Mouse (Mus musculus) gastrocnemius, postnatal 36 days (tissue): ENCODE results near the gene Smco4. TPM values are rescaled to one million over a fixed set of nuclear protein-coding genes. Genes with fewer than 3 reads are reported as not detected.
"Not testable (repeated sequence)": the region's sequence is repeated elsewhere in the genome, so short reads cannot be mapped to it uniquely, and the experiment has no call there.

Experiments
- DNase-seq, 2 experiments: peaks; one replicate each; pipeline ENCODE4 v3.0.0; 2022
- intact Hi-C: fragments of 180-260 bp; cut with DNase I; formaldehyde crosslinking; loops from one replicate; pipeline ENCODE4 v1.15.1; 2025
- total RNA-seq, 2 experiments: library from RNA; stranded (reverse); gene quantifications; 2 replicates each; pipeline ENCODE4 v1.2.3; 2021

Smco4 gene
- total RNA-seq, 2 experiments from 2014 or later: 8.2 to 9.0 TPM

DNA sequence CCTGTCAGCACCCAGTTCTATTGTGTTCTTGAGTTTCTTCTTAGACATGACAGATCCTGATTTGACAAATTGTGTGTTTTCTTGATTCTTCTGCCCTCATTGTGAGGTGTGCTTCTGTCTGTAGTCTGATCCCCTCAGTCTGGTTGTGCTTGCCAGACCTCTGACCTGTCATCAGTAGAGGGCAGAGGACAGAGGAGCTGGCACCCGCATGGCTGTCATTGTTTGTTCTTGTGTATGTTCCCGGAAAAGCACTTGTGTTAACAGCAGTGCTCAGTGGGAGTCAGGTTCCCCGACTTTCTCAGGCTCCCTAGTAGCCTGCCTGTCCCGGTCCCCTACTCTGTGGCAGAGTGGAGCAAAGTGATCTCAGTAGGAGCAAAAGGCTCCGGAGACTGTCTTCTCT lies 42.2 kb downstream of the Smco4 start:
- intact Hi-C loops: no loop called here
- no peak for DNase-seq

- intact Hi-C loops: no loop called here
- no peak for DNase-seq
Measured at GRCm38 (mm10) chr9:15536861-15537426, 43.7 kb downstream of the Smco4 start.

- DNase-seq: no peak
- intact Hi-C loops: no loop called here
Measured at GRCm38 (mm10) chr9:15537455-15538048, 44.3 kb downstream of the Smco4 start.

- intact Hi-C loops: no loop called here
- DNase-seq: no peak
Measured at GRCm38 (mm10) chr9:15538979-15539533, 45.8 kb downstream of the Smco4 start.

- intact Hi-C loops: no loop called here
- no peak for DNase-seq
Measured at GRCm38 (mm10) chr9:15541735-15542354, 48.6 kb downstream of the Smco4 start.

DNA sequence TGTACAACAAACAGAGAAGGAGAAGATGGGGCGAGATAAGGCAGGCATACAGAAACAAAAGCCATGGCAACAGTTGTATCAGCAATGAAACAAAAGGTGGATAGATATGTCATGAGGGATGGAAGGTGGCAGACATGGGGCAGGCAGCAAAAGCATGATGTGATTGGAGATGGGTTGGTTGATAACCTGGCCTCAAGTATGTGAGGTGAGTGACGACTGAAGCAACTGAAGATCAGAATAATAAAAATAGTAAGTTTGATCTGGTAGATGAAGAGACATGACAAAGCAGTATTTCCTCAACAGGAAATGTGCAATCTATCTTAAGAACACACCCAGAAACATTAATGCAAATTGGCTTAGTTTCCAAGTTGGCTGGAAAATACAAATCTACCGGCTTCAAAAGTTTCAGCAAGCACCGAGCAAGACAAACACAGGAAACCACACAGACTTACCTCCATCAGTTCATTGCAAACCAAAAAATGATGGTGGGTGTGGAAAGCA lies 57.3 kb downstream of the Smco4 start:
- no peak for DNase-seq
- intact Hi-C loops: no loop called here

- intact Hi-C loops, DNase-seq: not testable (repeated sequence)
Measured at GRCm38 (mm10) chr9:15551073-15551472, 57.8 kb downstream of the Smco4 start.

DNA sequence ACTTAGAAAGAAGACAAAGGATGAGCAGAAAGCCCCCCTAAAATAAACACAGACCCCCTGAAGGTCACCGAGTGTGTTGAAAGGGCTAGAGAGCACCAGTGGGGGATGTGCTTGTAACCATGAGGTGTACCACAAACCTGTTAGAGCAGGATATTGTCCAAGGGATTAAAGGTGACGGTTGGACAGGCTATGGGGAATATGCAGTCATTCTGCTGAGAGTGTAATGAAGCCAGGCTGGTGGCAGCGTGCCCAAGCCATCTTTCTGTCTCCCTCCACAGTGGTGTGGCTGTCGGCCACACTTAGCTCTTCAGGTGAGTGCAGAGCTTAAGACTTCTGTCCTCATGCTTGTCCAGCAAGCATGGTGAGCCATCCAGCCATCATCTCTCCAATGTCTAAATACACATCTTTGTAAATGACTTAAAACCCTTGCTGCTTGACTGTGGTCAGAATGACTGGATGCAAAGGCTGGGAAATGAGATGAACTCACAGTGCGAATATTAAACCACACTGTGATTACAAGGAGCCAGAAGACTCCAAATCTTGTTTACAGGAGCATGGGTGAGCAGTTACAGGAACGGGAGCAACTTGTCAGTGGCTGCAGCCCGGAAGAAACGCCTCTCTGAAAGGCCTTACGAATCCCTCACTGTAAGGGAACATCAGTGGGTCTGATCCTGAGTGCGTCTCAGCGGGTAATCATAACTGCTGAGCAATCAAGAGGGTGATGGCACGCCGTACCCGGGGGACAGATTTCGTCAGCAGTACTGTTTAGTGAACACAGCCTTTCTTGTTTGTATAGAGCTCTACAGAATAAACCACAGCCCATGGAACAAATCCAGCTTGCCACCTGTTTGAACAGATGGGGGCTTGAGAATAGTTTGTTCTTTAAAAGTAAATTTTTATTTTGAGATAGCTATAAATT lies 59.0 kb downstream of the Smco4 start:
- no peak for DNase-seq

GRCm38 (mm10) chr9:15553322-15553721 lies 60.1 kb downstream of the Smco4 start:
- intact Hi-C loops: no loop called here
- DNase-seq: no peak

More for the DNA sequence above, 59.0 kb downstream of the Smco4 start:
- intact Hi-C loops: no loop called here

GRCm38 (mm10) chr9:15560451-15560850 lies 67.2 kb downstream of the Smco4 start:
- intact Hi-C loops: no loop called here
- DNase-seq: no peak

GRCm38 (mm10) chr9:15562353-15562752 lies 69.1 kb downstream of the Smco4 start:
- intact Hi-C loops: no loop called here
- DNase-seq: no peak

- intact Hi-C loops: no loop called here
- no peak for DNase-seq
Measured at GRCm38 (mm10) chr9:15574750-15575454, 81.7 kb downstream of the Smco4 start.

DNA sequence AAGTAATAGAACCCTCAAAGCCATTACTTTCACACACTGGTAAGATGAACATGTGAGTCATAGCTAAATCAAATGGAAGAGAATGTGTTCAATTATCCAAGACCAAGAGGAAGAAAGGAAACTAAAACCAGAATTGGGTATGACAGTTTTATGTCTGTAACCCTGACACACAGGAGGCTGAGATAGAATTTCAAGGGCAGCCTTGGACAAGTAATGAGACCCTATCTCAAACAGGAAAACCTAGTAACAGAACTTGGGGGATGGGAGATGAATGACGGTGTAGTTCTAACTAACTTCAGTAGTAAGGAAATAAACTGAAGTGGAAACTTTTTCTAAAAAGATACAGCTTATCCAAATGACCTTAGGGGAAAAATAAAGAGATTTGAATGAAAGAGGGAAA lies 85.2 kb downstream of the Smco4 start:
- DNase-seq: no peak
- intact Hi-C loops: no loop called here

DNA sequence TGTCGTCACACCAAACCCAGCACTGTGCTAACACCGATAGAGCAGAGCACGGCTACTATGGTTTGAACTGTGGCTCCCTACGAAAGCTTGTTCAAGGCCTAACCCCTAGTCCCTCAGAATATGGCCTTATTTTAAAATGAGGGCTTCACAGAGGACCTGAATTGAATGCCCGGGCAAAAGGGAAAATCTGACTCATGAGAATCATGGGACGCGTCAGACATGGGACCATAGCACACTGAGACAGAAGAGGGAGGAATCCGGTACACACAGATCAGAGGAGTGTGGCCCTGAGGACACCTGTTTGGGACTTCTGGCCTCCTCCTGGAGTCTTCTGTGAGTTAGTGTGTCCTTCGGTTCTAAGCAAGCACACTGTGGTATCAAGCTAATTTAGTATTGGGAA lies 85.7 kb downstream of the Smco4 start:
- DNase-seq: no peak
- intact Hi-C loops: no loop called here

DNA sequence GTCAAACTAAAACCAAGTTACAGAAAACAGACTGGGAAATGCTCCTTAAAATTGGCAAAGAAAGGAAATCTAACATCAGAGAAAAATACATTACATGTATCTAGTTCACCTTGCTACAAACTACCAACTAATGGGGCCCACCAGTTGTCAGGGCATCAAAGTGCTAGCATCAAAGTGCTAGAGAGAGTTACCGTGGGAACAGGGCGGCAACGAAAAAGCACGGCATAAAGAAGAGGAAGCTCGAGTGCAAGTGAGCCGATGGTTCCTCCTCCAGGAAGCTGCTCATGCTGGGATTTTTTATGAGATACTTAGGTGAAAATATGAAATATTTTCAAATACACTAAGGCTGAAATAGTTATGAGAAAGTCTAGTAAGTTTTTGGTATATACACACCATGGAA lies 86.9 kb downstream of the Smco4 start:
- intact Hi-C loops: no loop called here
- no peak for DNase-seq

GRCm38 (mm10) chr9:15582026-15582425 lies 88.8 kb downstream of the Smco4 start:
- no peak for DNase-seq
- intact Hi-C loops: no loop called here

DNA sequence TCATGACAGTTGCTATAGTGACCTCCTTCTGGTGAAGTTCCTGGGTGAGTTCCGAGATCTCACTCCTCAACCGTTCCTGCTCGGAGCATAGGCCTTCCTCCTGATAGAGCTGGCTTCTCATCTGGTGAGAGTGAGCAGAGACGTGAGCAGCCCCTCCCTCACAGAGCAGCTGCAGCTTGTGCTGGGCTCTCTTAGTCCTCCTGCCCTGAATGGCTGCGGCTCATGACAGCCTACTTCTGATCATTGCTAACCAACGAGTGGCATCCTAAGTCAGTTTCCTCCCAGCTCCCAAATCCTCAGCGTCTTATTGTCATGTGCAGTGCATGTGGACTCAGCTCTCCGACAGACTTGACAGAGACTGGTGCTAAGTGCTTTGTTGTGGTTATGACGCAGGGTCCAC lies 91.0 kb downstream of the Smco4 start:
- no peak for DNase-seq

DNA sequence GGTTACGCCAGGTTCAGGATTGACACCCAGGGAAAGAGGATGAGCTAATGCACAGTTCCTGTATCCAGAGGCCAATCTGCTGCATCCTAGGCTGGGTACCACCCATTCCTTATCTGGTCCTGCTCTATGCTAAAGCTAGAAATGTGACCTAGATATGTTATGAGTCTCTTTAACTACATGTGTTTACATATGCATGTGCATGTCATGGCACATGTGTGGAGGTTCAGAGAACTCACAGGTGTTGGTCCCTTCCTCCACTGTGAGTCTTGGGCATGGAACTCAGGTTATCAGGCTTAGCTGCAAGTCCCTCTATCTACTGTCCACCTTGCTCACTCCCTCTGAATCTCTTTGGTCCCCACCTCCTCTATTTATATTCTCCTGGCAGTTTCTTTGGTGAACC lies 92.7 kb downstream of the Smco4 start:
- no peak for DNase-seq
- intact Hi-C loops: no loop called here

More for the DNA sequence above, 91.0 kb downstream of the Smco4 start:
- intact Hi-C loops: no loop called here

GRCm38 (mm10) chr9:15587157-15587854 lies 94.1 kb downstream of the Smco4 start:
- intact Hi-C loops: no loop called here
- DNase-seq: no peak
